Mouse (Mus musculus): Measurements from ENCODE around the gene Slc7a1.

Gene Slc7a1

GRCm38 (mm10) chr5:148314931-148315330 is 84.8 kb downstream of the Slc7a1 start:
- no peak for DNase-seq

GRCm38 (mm10) chr5:148312443-148312842 is 87.3 kb downstream of the Slc7a1 start:
- no peak for DNase-seq

- no peak for DNase-seq
Measured at GRCm38 (mm10) chr5:148310790-148311189, 88.9 kb downstream of the Slc7a1 start.

- DNase-seq: no peak
Measured at GRCm38 (mm10) chr5:148304112-148304511, 95.6 kb downstream of the Slc7a1 start.

- no peak for DNase-seq
Measured at GRCm38 (mm10) chr5:148302968-148303367, 96.7 kb downstream of the Slc7a1 start.

- DNase-seq: peak in 1 of 2 experiments; percentile 16
Measured at GRCm38 (mm10) chr5:148293346-148293745, 106.4 kb downstream of the Slc7a1 start.

- no peak for DNase-seq
Measured at GRCm38 (mm10) chr5:148292862-148293261, 106.8 kb downstream of the Slc7a1 start.

GRCm38 (mm10) chr5:148289951-148290350 is 109.8 kb downstream of the Slc7a1 start:
- DNase-seq: no peak

- DNase-seq: no peak
Measured at GRCm38 (mm10) chr5:148288804-148289203, 110.9 kb downstream of the Slc7a1 start.

GRCm38 (mm10) chr5:148287529-148287928 is 112.2 kb downstream of the Slc7a1 start:
- DNase-seq: no peak

- no peak for DNase-seq
Measured at GRCm38 (mm10) chr5:148283584-148283983, 116.1 kb downstream of the Slc7a1 start.

- DNase-seq: no peak
Measured at GRCm38 (mm10) chr5:148283177-148283576, 116.5 kb downstream of the Slc7a1 start.

- DNase-seq: no peak
Measured at GRCm38 (mm10) chr5:148282631-148283030, 117.1 kb downstream of the Slc7a1 start.

GRCm38 (mm10) chr5:148282093-148282492 is 117.6 kb downstream of the Slc7a1 start:
- no peak for DNase-seq

GRCm38 (mm10) chr5:148280321-148280720 is 119.4 kb downstream of the Slc7a1 start:
- no peak for DNase-seq

GRCm38 (mm10) chr5:148278233-148278632 is 121.5 kb downstream of the Slc7a1 start:
- DNase-seq: no peak
